Mouse (Mus musculus): ENCODE measurements around the gene Cep170. TPM values are rescaled to one million over a fixed set of nuclear protein-coding genes. Genes with fewer than 3 reads are reported as not detected.

Cep170 gene
- polyA plus RNA-seq, 1 experiment from 2014 or later: 17.9 TPM

GRCm38 (mm10) chr1:176818147-176818546 lies 4.3 kb upstream of the Cep170 start:
- Histone ChIP-seq H3K36me3 (ENCODE audit: control insufficient read depth, insufficient read depth, low read length) (no peaks in the 10 kb centered on the region), H3K9ac (ENCODE audit: low read length) (no peak overlapping the region), H3K9me3 (ENCODE audit: control insufficient read depth, low read length) (no peaks in the 10 kb centered on the region), H3K4me1 (replicated peaks; ENCODE audit: control insufficient read depth, insufficient read depth, low read length) (peaks cover 6% of the 10 kb centered on the region; the same call in 1 of the 2 replicates), H3K4me3 (ENCODE audit: low read length) (no peak overlapping the region), H3K27ac (ENCODE audit: low read length) (no peak overlapping the region), H3K4me2 (ENCODE audit: low read depth, low read length) (no peak overlapping the region), H3K27me3 (ENCODE audit: control insufficient read depth, insufficient read depth, low read depth, low read length) (no peaks in the 10 kb centered on the region)
- ATAC-seq (ENCODE audit: low read depth): no peak
- WGBS: 67% methylated on average over 2 of the region's 2 CpGs

GRCm38 (mm10) chr1:176816728-176817127 lies 2.9 kb upstream of the Cep170 start:
- Histone ChIP-seq H3K9ac (ENCODE audit: low read length) (no peak overlapping the region), H3K36me3 (ENCODE audit: control insufficient read depth, insufficient read depth, low read length) (no peaks in the 10 kb centered on the region), H3K4me3 (ENCODE audit: low read length) (no peak overlapping the region), H3K9me3 (ENCODE audit: control insufficient read depth, low read length) (no peaks in the 10 kb centered on the region), H3K4me1 (replicated peaks; ENCODE audit: control insufficient read depth, insufficient read depth, low read length) (peaks cover 15% of the 10 kb centered on the region; the same call in 1 of the 2 replicates), H3K4me2 (ENCODE audit: low read depth, low read length) (no peak overlapping the region), H3K27ac (ENCODE audit: low read length) (no peak overlapping the region), H3K27me3 (ENCODE audit: control insufficient read depth, insufficient read depth, low read depth, low read length) (no peaks in the 10 kb centered on the region)
- WGBS: 81% methylated on average over 4 of the region's 4 CpGs
- ATAC-seq (ENCODE audit: low read depth): no peak

GRCm38 (mm10) chr1:176814591-176815062 lies 760 bp upstream of the Cep170 start, which contains the start of gene Sdccag8:
Gene Sdccag8 (plus strand): TSS chr1:176814660.
- Histone ChIP-seq H3K4me2 (ENCODE audit: low read depth, low read length) (peak within 1 kb of the TSS; percentile 76), H3K36me3 (ENCODE audit: control insufficient read depth, insufficient read depth, low read length) (no peaks in the 10 kb centered on the region), H3K4me1 (replicated peaks; ENCODE audit: control insufficient read depth, insufficient read depth, low read length) (peaks cover 15% of the 10 kb centered on the region; the same call in 1 of the 2 replicates), H3K27ac (ENCODE audit: low read length) (peak within 1 kb of the TSS; percentile 90), H3K4me3 (ENCODE audit: low read length) (peak within 1 kb of the TSS; percentile 92), H3K27me3 (ENCODE audit: control insufficient read depth, insufficient read depth, low read depth, low read length) (no peaks in the 10 kb centered on the region), H3K9ac (ENCODE audit: low read length) (peak within 1 kb of the TSS; percentile 90), H3K9me3 (ENCODE audit: control insufficient read depth, low read length) (no peaks in the 10 kb centered on the region)
- WGBS: 0% methylated on average over 25 of the region's 25 CpGs
- peak; percentile 96 for ATAC-seq (ENCODE audit: low read depth)

GRCm38 (mm10) chr1:176813292-176814035 lies 403 bp downstream of the Cep170 start:
- Histone ChIP-seq H3K27me3 (ENCODE audit: control insufficient read depth, insufficient read depth, low read depth, low read length) (no peaks in the 10 kb centered on the region), H3K36me3 (ENCODE audit: control insufficient read depth, insufficient read depth, low read length) (no peaks in the 10 kb centered on the region), H3K9ac (ENCODE audit: low read length) (peak overlapping the region; percentile 90), H3K4me3 (ENCODE audit: low read length) (peak overlapping the region; percentile 92), H3K4me1 (replicated peaks; ENCODE audit: control insufficient read depth, insufficient read depth, low read length) (peaks cover 14% of the 10 kb centered on the region; the same call in 1 of the 2 replicates), H3K27ac (ENCODE audit: low read length) (peak overlapping the region; percentile 90), H3K4me2 (ENCODE audit: low read depth, low read length) (peak overlapping the region; percentile 76), H3K9me3 (ENCODE audit: control insufficient read depth, low read length) (no peaks in the 10 kb centered on the region)
- ATAC-seq (ENCODE audit: low read depth): peak; percentile 58
- under 1% methylated on average over 53 of the region's 75 CpGs for WGBS

- peaks cover 14% of the 10 kb centered on the region; the same call in 1 of the 2 replicates for H3K4me1 ChIP-seq (replicated peaks; ENCODE audit: control insufficient read depth, insufficient read depth, low read length)
- peak overlapping the region; percentile 90 for H3K9ac ChIP-seq (ENCODE audit: low read length)
- peak overlapping the region; percentile 90 for H3K27ac ChIP-seq (ENCODE audit: low read length)
- no peaks in the 10 kb centered on the region for H3K27me3 ChIP-seq (ENCODE audit: control insufficient read depth, insufficient read depth, low read depth, low read length)
- H3K4me2 ChIP-seq (ENCODE audit: low read depth, low read length): peak overlapping the region; percentile 76
- H3K9me3 ChIP-seq (ENCODE audit: control insufficient read depth, low read length): no peaks in the 10 kb centered on the region
- H3K36me3 ChIP-seq (ENCODE audit: control insufficient read depth, insufficient read depth, low read length): no peaks in the 10 kb centered on the region
- WGBS: 14% methylated on average over 11 of the region's 11 CpGs
- peak overlapping the region; percentile 92 for H3K4me3 ChIP-seq (ENCODE audit: low read length)
- ATAC-seq (ENCODE audit: low read depth): no peak
Observed at GRCm38 (mm10) chr1:176812491-176813291, 1.2 kb downstream of the Cep170 start.

GRCm38 (mm10) chr1:176811892-176812291 lies 2.0 kb downstream of the Cep170 start:
- ATAC-seq (ENCODE audit: low read depth): no peak
- no peak overlapping the region for H3K9ac ChIP-seq (ENCODE audit: low read length)
- H3K27me3 ChIP-seq (ENCODE audit: control insufficient read depth, insufficient read depth, low read depth, low read length): no peaks in the 10 kb centered on the region
- H3K9me3 ChIP-seq (ENCODE audit: control insufficient read depth, low read length): no peaks in the 10 kb centered on the region
- no peak overlapping the region for H3K27ac ChIP-seq (ENCODE audit: low read length)
- peaks cover 14% of the 10 kb centered on the region; the same call in 1 of the 2 replicates for H3K4me1 ChIP-seq (replicated peaks; ENCODE audit: control insufficient read depth, insufficient read depth, low read length)
- H3K4me2 ChIP-seq (ENCODE audit: low read depth, low read length): peak overlapping the region; percentile 76
- 71% methylated on average over 3 of the region's 3 CpGs for WGBS
- H3K36me3 ChIP-seq (ENCODE audit: control insufficient read depth, insufficient read depth, low read length): no peaks in the 10 kb centered on the region
- H3K4me3 ChIP-seq (ENCODE audit: low read length): no peak overlapping the region; the same call in 1 of the 2 replicates

GRCm38 (mm10) chr1:176810161-176810560 lies 3.7 kb downstream of the Cep170 start:
- H3K36me3 ChIP-seq (ENCODE audit: control insufficient read depth, insufficient read depth, low read length): no peaks in the 10 kb centered on the region
- no peak overlapping the region for H3K4me2 ChIP-seq (ENCODE audit: low read depth, low read length)
- H3K27ac ChIP-seq (ENCODE audit: low read length): no peak overlapping the region
- H3K9ac ChIP-seq (ENCODE audit: low read length): no peak overlapping the region
- H3K9me3 ChIP-seq (ENCODE audit: control insufficient read depth, low read length): no peaks in the 10 kb centered on the region
- no peak for ATAC-seq (ENCODE audit: low read depth)
- H3K4me3 ChIP-seq (ENCODE audit: low read length): no peak overlapping the region
- H3K4me1 ChIP-seq (replicated peaks; ENCODE audit: control insufficient read depth, insufficient read depth, low read length): peaks cover 14% of the 10 kb centered on the region; the same call in 1 of the 2 replicates
- no peaks in the 10 kb centered on the region for H3K27me3 ChIP-seq (ENCODE audit: control insufficient read depth, insufficient read depth, low read depth, low read length)

- Histone ChIP-seq H3K36me3 (ENCODE audit: control insufficient read depth, insufficient read depth, low read length) (no peaks in the 10 kb centered on the region), H3K27me3 (ENCODE audit: control insufficient read depth, insufficient read depth, low read depth, low read length) (no peaks in the 10 kb centered on the region), H3K4me2 (ENCODE audit: low read depth, low read length) (no peak overlapping the region), H3K9me3 (ENCODE audit: control insufficient read depth, low read length) (no peaks in the 10 kb centered on the region), H3K4me1 (replicated peaks; ENCODE audit: control insufficient read depth, insufficient read depth, low read length) (peaks cover 3% of the 10 kb centered on the region), H3K4me3 (ENCODE audit: low read length) (no peak overlapping the region), H3K9ac (ENCODE audit: low read length) (no peak overlapping the region), H3K27ac (ENCODE audit: low read length) (no peak overlapping the region)
- peak; percentile 86 for ATAC-seq (ENCODE audit: low read depth)
- WGBS: 18% methylated on average over 2 of the region's 2 CpGs
Observed at GRCm38 (mm10) chr1:176800728-176801365, 13.0 kb downstream of the Cep170 start.

GRCm38 (mm10) chr1:176798673-176799072 lies 15.2 kb downstream of the Cep170 start:
- Histone ChIP-seq H3K4me3 (ENCODE audit: low read length) (no peak overlapping the region), H3K27ac (ENCODE audit: low read length) (no peak overlapping the region), H3K4me1 (replicated peaks; ENCODE audit: control insufficient read depth, insufficient read depth, low read length) (peaks cover 3% of the 10 kb centered on the region), H3K9ac (ENCODE audit: low read length) (no peak overlapping the region), H3K36me3 (ENCODE audit: control insufficient read depth, insufficient read depth, low read length) (no peaks in the 10 kb centered on the region), H3K4me2 (ENCODE audit: low read depth, low read length) (no peak overlapping the region), H3K27me3 (ENCODE audit: control insufficient read depth, insufficient read depth, low read depth, low read length) (no peaks in the 10 kb centered on the region), H3K9me3 (ENCODE audit: control insufficient read depth, low read length) (no peaks in the 10 kb centered on the region)
- no peak for ATAC-seq (ENCODE audit: low read depth)
